Mouse (Mus musculus) liver, adult 2 months (tissue): ENCODE measurements at regions not wholly inside any gene's neighbourhood (a gene's known extent, or its start where the extent isn't known, plus 50 kb on each side); places are given as distances from the start of the nearest gene placed in this dataset.

Experiments used
- CTCF ChIP-seq: fragments of 200-500 bp; IDR thresholded peaks from 2 replicates; pipeline ENCODE4 v1.5.1; 2011; ENCODE audit warnings: low read depth, low read length, control low read depth
- POLR2A ChIP-seq: fragments of 200-500 bp; IDR thresholded peaks from 2 replicates; pipeline ENCODE4 v1.6.1; 2011; ENCODE audit warnings: low read length, control low read depth; ENCODE audit not compliant: insufficient read depth; ENCODE audit errors: extremely low read depth

- TF ChIP-seq CTCF = 0 out of 2 replicates have a peak, but pooled peaks have one; percentile 26
- no peak for TF ChIP-seq POLR2A
These were observed 870.9 kb upstream of the Celf2 start for GRCm38 (mm10) chr2:8380246-8380645.
